Mouse (Mus musculus) gonadal fat pad, adult 2 months (tissue): ENCODE measurements at regions not wholly inside any gene's neighbourhood (a gene's known extent, or its start where the extent isn't known, plus 50 kb on each side); places are given as distances from the start of the nearest gene placed in this dataset.

Source experiments
- DNase-seq: peaks from one replicate; pipeline ENCODE4 v3.0.0-alpha.2; 2012; ENCODE audit warnings: low read depth

GRCm38 (mm10) chr13:115427091-115428033, 325.6 kb upstream of the Itga1 start:
- no peak for DNase-seq

GRCm38 (mm10) chr13:115425610-115426562, 324.1 kb upstream of the Itga1 start:
- DNase-seq = no peak

DNA sequence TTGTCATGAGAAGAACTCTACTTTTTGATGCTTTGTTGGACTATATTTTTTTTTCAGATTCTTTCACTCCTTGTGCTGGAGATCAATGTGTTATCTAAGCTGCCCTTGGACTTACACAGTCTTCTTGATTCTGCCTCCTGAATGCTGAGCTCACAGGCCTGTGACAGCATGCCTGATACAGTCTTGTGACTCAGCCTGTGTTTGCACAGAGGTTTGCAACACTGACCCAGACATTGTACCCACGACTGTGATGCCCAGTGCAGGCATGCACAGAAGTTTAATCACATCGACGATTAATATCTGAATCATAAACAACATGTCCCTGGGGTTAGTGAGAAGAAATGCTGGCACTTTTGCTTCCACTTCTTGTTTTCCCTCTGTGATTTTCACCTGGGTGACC, 322.0 kb upstream of the Itga1 start:
- no peak for DNase-seq

- DNase-seq = no peak
Measured at GRCm38 (mm10) chr13:115421483-115421882, 319.7 kb upstream of the Itga1 start.

DNA sequence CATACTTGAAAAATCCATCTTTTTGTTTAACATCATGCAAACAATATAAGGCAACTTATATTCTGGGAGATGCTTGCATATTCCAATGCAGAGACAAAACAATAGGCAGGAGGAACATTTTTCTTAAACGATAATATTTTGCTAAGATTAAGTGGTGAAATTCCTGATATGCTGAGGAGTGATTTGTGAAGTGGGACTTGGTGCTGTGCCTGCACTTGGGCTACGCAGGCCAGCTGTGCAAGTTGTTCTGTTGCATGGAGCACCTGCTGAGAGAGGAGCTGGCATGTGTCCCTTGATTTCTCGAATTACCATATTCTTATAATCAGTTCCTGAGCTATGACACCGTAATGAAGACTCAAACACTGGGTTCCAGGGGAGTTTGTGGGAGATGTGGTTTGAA, 316.1 kb upstream of the Itga1 start:
- no peak for DNase-seq

GRCm38 (mm10) chr13:115413721-115414531, 312.2 kb upstream of the Itga1 start:
- no peak for DNase-seq

- no peak for DNase-seq
Measured at GRCm38 (mm10) chr13:115405916-115406315, 304.2 kb upstream of the Itga1 start.

GRCm38 (mm10) chr13:115400706-115401215, 299.0 kb upstream of the Itga1 start:
- DNase-seq = no peak

GRCm38 (mm10) chr13:115379682-115380081, 277.9 kb upstream of the Itga1 start:
- no peak for DNase-seq

- no peak for DNase-seq
Measured at GRCm38 (mm10) chr13:115376180-115376880, 274.6 kb upstream of the Itga1 start.

GRCm38 (mm10) chr13:115361457-115361856, 259.7 kb upstream of the Itga1 start:
- no peak for DNase-seq

- no peak for DNase-seq
Measured at GRCm38 (mm10) chr13:115347022-115347398, 245.2 kb upstream of the Itga1 start.

GRCm38 (mm10) chr13:115346115-115347021, 244.6 kb upstream of the Itga1 start:
- DNase-seq = no peak

GRCm38 (mm10) chr13:115329000-115329960, 227.5 kb upstream of the Itga1 start:
- no peak for DNase-seq

- DNase-seq = no peak
Measured at GRCm38 (mm10) chr13:115326294-115326693, 224.5 kb upstream of the Itga1 start.

DNA sequence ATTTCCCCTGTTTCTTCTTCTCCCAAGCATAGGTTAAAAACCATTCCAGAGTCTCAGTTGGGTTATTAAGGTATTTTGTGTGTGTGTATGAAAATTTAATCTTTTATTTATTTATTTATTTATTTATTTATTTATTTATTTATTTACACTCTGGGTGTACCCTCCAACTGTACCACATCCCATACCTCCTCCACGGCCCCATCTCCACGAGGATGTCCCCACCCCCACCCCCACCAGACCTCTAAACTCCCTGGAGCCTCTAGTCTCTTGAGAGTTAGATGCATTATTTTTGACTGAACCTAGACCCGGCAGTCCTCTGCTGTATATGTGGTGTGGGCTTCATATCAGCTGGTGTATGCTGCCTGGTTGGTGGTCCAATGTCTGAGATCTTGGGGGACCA, 214.9 kb upstream of the Itga1 start:
- no peak for DNase-seq

DNA sequence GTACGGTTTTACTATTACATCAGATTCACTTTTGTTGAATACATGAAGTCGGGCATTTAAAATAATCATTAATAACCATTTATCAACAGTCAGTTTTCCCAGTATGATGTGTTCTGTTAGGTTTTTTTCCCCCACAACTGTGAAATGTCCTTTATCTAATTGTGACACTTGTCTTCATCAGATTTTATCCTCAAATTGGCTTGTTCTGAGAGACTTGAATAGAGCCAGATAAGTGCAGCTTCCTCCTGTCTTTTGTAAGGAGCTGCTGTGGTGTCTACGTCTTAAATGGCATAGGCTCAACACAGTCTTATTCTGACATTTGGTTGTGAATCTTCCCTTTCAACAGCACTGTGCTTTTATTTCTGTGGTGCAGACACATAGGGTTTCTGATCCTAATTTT, 206.8 kb upstream of the Itga1 start:
- DNase-seq = no peak

DNA sequence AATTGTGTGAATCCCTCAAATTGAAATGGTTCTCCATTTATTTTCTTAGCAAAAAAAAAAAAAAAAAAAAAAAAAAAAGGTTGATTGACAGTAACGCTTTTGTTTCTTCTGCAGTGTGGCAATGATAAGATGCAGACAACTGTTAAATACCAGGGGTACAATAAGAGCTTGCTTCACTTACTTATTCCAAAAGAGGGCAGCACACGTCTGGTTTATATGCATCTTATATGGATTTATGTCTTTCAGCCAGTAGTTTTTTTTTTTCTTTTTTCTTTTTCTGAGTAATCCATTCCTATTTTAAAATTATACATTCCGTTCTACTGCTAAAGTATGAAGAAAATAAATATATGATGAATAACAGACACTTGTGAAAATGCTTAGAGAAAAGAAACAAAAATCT, 185.6 kb upstream of the Itga1 start:
- no peak for DNase-seq

- DNase-seq = no peak
Measured at GRCm38 (mm10) chr13:115266164-115266563, 164.4 kb upstream of the Itga1 start.
